Comparison of ENCODE assay signal across 10 mouse cellular contexts in the genomic region with DNA sequence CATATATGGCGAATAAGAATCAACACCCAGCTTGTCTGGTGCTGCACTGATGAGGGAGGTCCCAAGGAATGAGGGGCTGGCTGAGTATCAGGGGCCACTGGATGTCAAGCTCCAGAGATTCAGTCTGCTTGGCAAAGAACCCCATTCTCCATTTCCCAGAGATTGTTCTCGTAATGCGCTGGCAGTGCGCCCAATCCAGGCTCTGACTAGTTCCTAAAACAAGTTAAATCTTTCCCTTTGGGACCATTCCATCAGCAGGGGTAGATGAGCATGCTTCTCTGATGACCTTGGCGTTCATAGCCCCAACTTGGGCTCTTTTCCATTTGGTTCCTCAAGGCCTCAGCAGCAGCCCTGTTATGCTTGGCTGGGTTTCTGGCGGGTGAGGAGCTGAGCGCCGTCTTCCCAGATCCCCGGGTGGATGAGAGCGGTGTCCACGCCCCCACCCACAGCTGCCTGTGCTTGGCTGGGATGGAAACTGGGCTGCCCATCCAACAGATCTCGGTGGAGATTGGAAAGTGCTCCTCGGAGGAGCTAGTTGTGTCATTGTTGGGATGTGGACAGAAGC.
A peak's percentile ranks its signal among the peaks of the same experiment; 100 is the strongest.
DNase-seq lines count a peak whose midpoint lies in the region; ATAC-seq and TF ChIP-seq lines count a peak whose summit lies in the region.
"Had no signal": no experiment of that assay in that cellular context is flagged by ENCODE, and none has a peak within 500 bp of the region (broad histone marks: within the 10 kb centered on the region; RNA-seq: fewer than 3 reads in every experiment).

No protein-coding gene starts in this region.

- no peak overlapping the region for H3K4me2 ChIP-seq in forebrain, postnatal 0 days (ENCODE audit: low read depth)
- no peak overlapping the region for H3K4me2 ChIP-seq in forebrain, embryonic 15.5 days (replicated peaks)
- H3K4me2 ChIP-seq: embryonic facial prominence, embryonic 13.5 days had no signal

- H3K27me3 ChIP-seq in forebrain, postnatal 0 days (ENCODE audit: insufficient read depth, low read length): no peaks in the 10 kb centered on the region
- no peaks in the 10 kb centered on the region for H3K27me3 ChIP-seq in forebrain, embryonic 15.5 days

- no peaks in the 10 kb centered on the region for H3K36me3 ChIP-seq in forebrain, postnatal 0 days (ENCODE audit: insufficient read depth)
- no peaks in the 10 kb centered on the region for H3K36me3 ChIP-seq in forebrain, embryonic 15.5 days
- H3K36me3 ChIP-seq: embryonic facial prominence, embryonic 13.5 days had no signal

- ATAC-seq in forebrain, postnatal 0 days: peak; percentile 42
- no peak for ATAC-seq in forebrain, embryonic 15.5 days (replicated peaks)

- no peaks in the 10 kb centered on the region for H3K9me3 ChIP-seq in forebrain, postnatal 0 days (ENCODE audit: low read length)
- H3K9me3 ChIP-seq in forebrain, embryonic 15.5 days: no peaks in the 10 kb centered on the region
- H3K9me3 ChIP-seq: embryonic facial prominence, embryonic 13.5 days had no signal

- no peak overlapping the region for H3K27ac ChIP-seq in forebrain, postnatal 0 days (ENCODE audit: low read depth, low read length)
- no peak overlapping the region for H3K27ac ChIP-seq in forebrain, embryonic 15.5 days (replicated peaks)
- H3K27ac ChIP-seq: embryonic facial prominence, embryonic 13.5 days had no signal

- no peaks in the 10 kb centered on the region for H3K4me1 ChIP-seq in forebrain, postnatal 0 days (ENCODE audit: insufficient read depth)
- no peaks in the 10 kb centered on the region for H3K4me1 ChIP-seq in forebrain, embryonic 15.5 days
- H3K4me1 ChIP-seq: embryonic facial prominence, embryonic 13.5 days; megakaryocyte, embryonic 14.5 days had no signal

- TF ChIP-seq CTCF in forebrain, postnatal 0 days (IDR thresholded peaks at IDR 0.05; ENCODE audit: low read depth): no peak

- WGBS in forebrain, postnatal 0 days: 65% methylated on average over 13 of the region's 13 CpGs
- WGBS in forebrain, embryonic 15.5 days: 79% methylated on average over 13 of the region's 13 CpGs

- peak; percentile 14 for DNase-seq in forebrain, postnatal 0 days
- DNase-seq in ZHBTc4 (ENCODE audit: low read depth, low spot score): peak; percentile 15
- peak; percentile 93 for DNase-seq in gastrocnemius, postnatal 25 days
- DNase-seq in kidney, postnatal 10 days: peak; percentile 93
- DNase-seq in lung, postnatal 25 days (ENCODE audit: low spot score): peak; percentile 77
- peak; percentile 41 to 86 for DNase-seq in urinary bladder, postnatal 36 days (ENCODE audit: low spot score in 2 of 2)
- no peak for DNase-seq in embryo, embryonic 9.5 days (ENCODE audit: extremely low spot score)

- H3K9ac ChIP-seq in forebrain, postnatal 0 days: no peak overlapping the region
- H3K9ac ChIP-seq in forebrain, embryonic 15.5 days (replicated peaks): no peak overlapping the region
- H3K9ac ChIP-seq: embryonic facial prominence, embryonic 13.5 days had no signal

- no peak overlapping the region for H3K4me3 ChIP-seq in forebrain, postnatal 0 days (ENCODE audit: low read depth, low read length)
- H3K4me3 ChIP-seq in forebrain, embryonic 15.5 days: no peak overlapping the region
- H3K4me3 ChIP-seq: embryonic facial prominence, embryonic 13.5 days; megakaryocyte, embryonic 14.5 days had no signal
